Mouse (Mus musculus): ENCODE results near the gene Pde8b. TPM values are rescaled to one million over a fixed set of nuclear protein-coding genes. Genes with fewer than 3 reads are reported as not detected.
A peak's percentile ranks its signal among the peaks of the same experiment; 100 is the strongest.

Pde8b gene
- total RNA-seq (2022), result 100 to 1,000 TPM; 126 to 173 (median 151) TPM

- peak; percentile 28 to 38 for DNase-seq (ENCODE audit: low spot score in 2 of 2)
Measured at GRCm38 (mm10) chr13:95249511-95250456, at the start of gene Pde8b. Gene Pde8b (minus strand): TSS chr13:95250336.

- DNase-seq (ENCODE audit: low spot score in 2 of 2), result no peak
Measured at GRCm38 (mm10) chr13:95291983-95292382, 41.8 kb upstream of the Pde8b start.

GRCm38 (mm10) chr13:95288027-95288426 lies 37.9 kb upstream of the Pde8b start:
- no peak for DNase-seq (ENCODE audit: low spot score in 2 of 2)

GRCm38 (mm10) chr13:95286989-95287388 lies 36.9 kb upstream of the Pde8b start:
- DNase-seq (ENCODE audit: low spot score in 2 of 2), result peak; percentile 44 to 61

- DNase-seq (ENCODE audit: low spot score in 2 of 2), result no peak
Measured at GRCm38 (mm10) chr13:95281740-95282673, 31.9 kb upstream of the Pde8b start.

GRCm38 (mm10) chr13:95278426-95279025 lies 28.4 kb upstream of the Pde8b start:
- DNase-seq (ENCODE audit: low spot score in 2 of 2), result no peak

- DNase-seq (ENCODE audit: low spot score in 2 of 2), result no peak
Measured at GRCm38 (mm10) chr13:95264691-95265090, 14.6 kb upstream of the Pde8b start.

- no peak for DNase-seq (ENCODE audit: low spot score in 2 of 2)
Measured at GRCm38 (mm10) chr13:95260886-95261789, 11.0 kb upstream of the Pde8b start.

- DNase-seq (ENCODE audit: low spot score in 2 of 2), result no peak
Measured at GRCm38 (mm10) chr13:95260391-95260790, 10.3 kb upstream of the Pde8b start.

GRCm38 (mm10) chr13:95257083-95257482 lies 6.9 kb upstream of the Pde8b start:
- no peak for DNase-seq (ENCODE audit: low spot score in 2 of 2)

- no peak for DNase-seq (ENCODE audit: low spot score in 2 of 2)
Measured at GRCm38 (mm10) chr13:95255083-95255482, 4.9 kb upstream of the Pde8b start.

- DNase-seq (ENCODE audit: low spot score in 2 of 2), result no peak
Measured at GRCm38 (mm10) chr13:95243026-95243425, 7.1 kb downstream of the Pde8b start.

- no peak for DNase-seq (ENCODE audit: low spot score in 2 of 2)
Measured at GRCm38 (mm10) chr13:95237488-95237887, 12.6 kb downstream of the Pde8b start.

- no peak for DNase-seq (ENCODE audit: low spot score in 2 of 2)
Measured at GRCm38 (mm10) chr13:95235261-95235660, 14.9 kb downstream of the Pde8b start.

GRCm38 (mm10) chr13:95231366-95232138 lies 18.6 kb downstream of the Pde8b start:
- no peak for DNase-seq (ENCODE audit: low spot score in 2 of 2)

- no peak for DNase-seq (ENCODE audit: low spot score in 2 of 2)
Measured at GRCm38 (mm10) chr13:95230326-95230725, 19.8 kb downstream of the Pde8b start.

GRCm38 (mm10) chr13:95224491-95224890 lies 25.6 kb downstream of the Pde8b start:
- no peak for DNase-seq (ENCODE audit: low spot score in 2 of 2)

GRCm38 (mm10) chr13:95223427-95223772 lies 26.7 kb downstream of the Pde8b start:
- DNase-seq (ENCODE audit: low spot score in 2 of 2), result no peak

- DNase-seq (ENCODE audit: low spot score in 2 of 2), result peak; percentile 39 to 46
Measured at GRCm38 (mm10) chr13:95222569-95223426, 27.3 kb downstream of the Pde8b start.
